Mouse (Mus musculus) right cerebral cortex, adult 2 months (tissue): ENCODE data around the gene Gon7.

ENCODE experiments used
- DNase-seq, 2 experiments: peaks; one replicate each; pipeline ENCODE4 v3.0.0; 2021 to 2022; ENCODE audit warnings: low spot score in 2 of 2

The Gon7 gene

GRCm38 (mm10) chr12:102705906-102706640 lies 51.5 kb downstream of the Gon7 start:
- no peak for DNase-seq

GRCm38 (mm10) chr12:102705216-102705871 lies 52.3 kb downstream of the Gon7 start:
- DNase-seq = peak; percentile 87 to 88

- DNase-seq = peak in 1 of 2 experiments; percentile 41
Measured at GRCm38 (mm10) chr12:102704457-102705198, 53.0 kb downstream of the Gon7 start, which contains the start of gene Itpk1. TSS of gene Itpk1 (minus strand) at chr12:102704930.

GRCm38 (mm10) chr12:102703921-102704408 lies 53.6 kb downstream of the Gon7 start:
- peak in 1 of 2 experiments; percentile 47 for DNase-seq

- DNase-seq = no peak
Measured at GRCm38 (mm10) chr12:102703441-102703840, 54.2 kb downstream of the Gon7 start.
